ENCODE assay signal across 27 mouse cellular contexts in genomic region chr4:69459990-69460389, GRCm38 (mm10).
DNase-seq lines count a peak whose midpoint lies in the region; ATAC-seq and TF ChIP-seq lines count a peak whose summit lies in the region.
"Had no signal": no experiment of that assay in that cellular context is flagged by ENCODE, and none has a peak within 500 bp of the region (broad histone marks: within the 10 kb centered on the region; RNA-seq: fewer than 3 reads in every experiment).

No protein-coding gene starts in this region.

- H3K9me3 ChIP-seq in kidney, embryonic 14.5 days (ENCODE audit: control insufficient read depth, low read length), result no peaks in the 10 kb centered on the region
- no peaks in the 10 kb centered on the region for H3K9me3 ChIP-seq in kidney, postnatal 0 days (replicated peaks; ENCODE audit: low read length)
- H3K9me3 ChIP-seq: embryonic facial prominence, embryonic 13.5 days; forebrain, embryonic 10.5 days; forebrain, embryonic 13.5 days; heart, embryonic 10.5 days; heart, embryonic 13.5 days had no signal

- H3K4me2 ChIP-seq in kidney, embryonic 14.5 days (replicated peaks; ENCODE audit: low read depth, low read length), result no peak overlapping the region
- no peak overlapping the region for H3K4me2 ChIP-seq in kidney, postnatal 0 days (ENCODE audit: low read length)
- H3K4me2 ChIP-seq: embryonic facial prominence, embryonic 13.5 days; forebrain, embryonic 13.5 days; heart, embryonic 13.5 days; hindbrain, embryonic 14.5 days had no signal

- peak; percentile 88 for ATAC-seq in kidney, embryonic 14.5 days (ENCODE audit: low FRiP score, low TSS enrichment)
- ATAC-seq in kidney, postnatal 0 days (replicated peaks; ENCODE audit: low FRiP score, low read depth), result no peak
- ATAC-seq: activated CD4-positive, CD25-positive, alpha-beta regulatory T cell, adult 4 months; forebrain, embryonic 13.5 days; forebrain, embryonic 16.5 days; hindbrain, postnatal 0 days had no signal

- peak; percentile 1 for DNase-seq in embryo, embryonic 10.5 days (ENCODE audit: low spot score)
- no peak for DNase-seq in embryo, embryonic 10 days (ENCODE audit: low spot score)
- no peak for DNase-seq in kidney, postnatal 14 days
- DNase-seq in kidney, postnatal 0 days (ENCODE audit: low spot score), result peak; percentile 63
- no peak for DNase-seq in kidney, adult 8-10 months
- DNase-seq in thymus, postnatal 0 days (ENCODE audit: low spot score), result no peak
- DNase-seq: adrenal gland, adult 8-10 months; adrenal gland, postnatal 25 days; cerebellum, adult 11-12 months; cerebellum, adult 8-10 months; cerebellum, postnatal 10 days; cerebellum, postnatal 36 days; gastrocnemius, postnatal 10 days; gastrocnemius, postnatal 36 days; heart, adult 2 months; heart, postnatal 14 days; heart, postnatal 4 days had no signal

- H3K27ac ChIP-seq in kidney, embryonic 14.5 days (ENCODE audit: low read depth, low read length), result no peak overlapping the region
- no peak overlapping the region for H3K27ac ChIP-seq in kidney, postnatal 0 days
- H3K27ac ChIP-seq: embryonic facial prominence, embryonic 13.5 days; forebrain, embryonic 10.5 days; forebrain, embryonic 13.5 days; heart, adult 2 months; heart, embryonic 10.5 days; heart, embryonic 13.5 days; hindbrain, embryonic 14.5 days; hindbrain, postnatal 0 days had no signal

- TF ChIP-seq CTCF in kidney, postnatal 0 days (IDR thresholded peaks at IDR 0.05; ENCODE audit: low read depth), result no peak

- no peaks in the 10 kb centered on the region for H3K36me3 ChIP-seq in kidney, embryonic 14.5 days (ENCODE audit: control insufficient read depth, insufficient read depth, low read length)
- no peaks in the 10 kb centered on the region for H3K36me3 ChIP-seq in kidney, postnatal 0 days (ENCODE audit: insufficient read depth, low read length)
- H3K36me3 ChIP-seq: embryonic facial prominence, embryonic 13.5 days; forebrain, embryonic 10.5 days; heart, embryonic 10.5 days; heart, embryonic 13.5 days had no signal

- H3K9ac ChIP-seq in kidney, embryonic 14.5 days (ENCODE audit: low read depth, low read length), result no peak overlapping the region
- no peak overlapping the region for H3K9ac ChIP-seq in kidney, postnatal 0 days (ENCODE audit: low read depth, low read length)
- H3K9ac ChIP-seq: embryonic facial prominence, embryonic 13.5 days; forebrain, embryonic 13.5 days; heart, embryonic 13.5 days; hindbrain, embryonic 14.5 days had no signal

- H3K4me1 ChIP-seq in kidney, embryonic 14.5 days (ENCODE audit: control insufficient read depth, insufficient read depth, low read length), result no peaks in the 10 kb centered on the region
- no peaks in the 10 kb centered on the region for H3K4me1 ChIP-seq in kidney, postnatal 0 days (replicated peaks; ENCODE audit: insufficient read depth, low read length)
- H3K4me1 ChIP-seq: embryonic facial prominence, embryonic 13.5 days; forebrain, embryonic 10.5 days; forebrain, embryonic 13.5 days; heart, embryonic 10.5 days; heart, embryonic 13.5 days had no signal

- H3K27me3 ChIP-seq in kidney, embryonic 14.5 days (ENCODE audit: control insufficient read depth, insufficient read depth, low read length), result no peaks in the 10 kb centered on the region
- no peaks in the 10 kb centered on the region for H3K27me3 ChIP-seq in kidney, postnatal 0 days (ENCODE audit: insufficient read depth, low read length)
- H3K27me3 ChIP-seq: embryonic facial prominence, embryonic 13.5 days; forebrain, embryonic 13.5 days; heart, embryonic 13.5 days had no signal

- H3K4me3 ChIP-seq in kidney, embryonic 14.5 days (ENCODE audit: low read length), result no peak overlapping the region
- H3K4me3 ChIP-seq in kidney, postnatal 0 days (replicated peaks; ENCODE audit: low read depth, low read length), result no peak overlapping the region
- H3K4me3 ChIP-seq: embryonic facial prominence, embryonic 13.5 days; forebrain, embryonic 10.5 days; forebrain, embryonic 13.5 days; heart, adult 2 months; heart, embryonic 10.5 days; heart, embryonic 13.5 days had no signal

Comparison
In these comparisons a context has a peak if more than half of its experiments do, and no peak if none do; other contexts are left out.
1. DNase-seq: peak in embryo, embryonic 10.5 days (single experiment) and kidney, postnatal 0 days (single experiment); none in embryo, embryonic 10 days (single experiment), kidney, postnatal 14 days (single experiment), kidney, adult 8-10 months (0 of 2) and thymus, postnatal 0 days (single experiment).